Mouse (Mus musculus) c-Kit-negative CD71-positive TER-119-positive erythroid progenitor cells, embryonic 14.5 days (primary cell): ENCODE results near the gene Tcea2.

Source experiments
- DNase-seq: peaks from one replicate; pipeline ENCODE4 v3.0.0-alpha.2; 2013; ENCODE audit warnings: low read depth, low spot score

The Tcea2 gene

GRCm38 (mm10) chr2:181679951-181680715 is at the start of gene Tcea2:
Tcea2 (plus strand) TSS chr2:181680310.
- no peak for DNase-seq

- DNase-seq, result no peak
These were observed 47.5 kb upstream of the Tcea2 start for GRCm38 (mm10) chr2:181632624-181633023.

GRCm38 (mm10) chr2:181635865-181636264 is 44.2 kb upstream of the Tcea2 start:
- DNase-seq, result no peak

GRCm38 (mm10) chr2:181644361-181644760 is 35.7 kb upstream of the Tcea2 start:
- peak; percentile 16 for DNase-seq

- no peak for DNase-seq
These were observed 34.4 kb upstream of the Tcea2 start for GRCm38 (mm10) chr2:181645666-181646065.

- no peak for DNase-seq
These were observed 33.3 kb upstream of the Tcea2 start for GRCm38 (mm10) chr2:181646626-181647472.

- no peak for DNase-seq
These were observed 31.2 kb upstream of the Tcea2 start for GRCm38 (mm10) chr2:181648926-181649325.

- DNase-seq, result no peak
These were observed 27.0 kb upstream of the Tcea2 start for GRCm38 (mm10) chr2:181653065-181653464.

- DNase-seq, result no peak
These were observed 26.6 kb upstream of the Tcea2 start for GRCm38 (mm10) chr2:181653523-181653922.

- DNase-seq, result no peak
These were observed 23.4 kb upstream of the Tcea2 start, which contains the start of gene Gm29797 for GRCm38 (mm10) chr2:181656734-181657133. Gm29797 (plus strand) TSS chr2:181657034.

GRCm38 (mm10) chr2:181657441-181657840 is 22.7 kb upstream of the Tcea2 start:
- DNase-seq, result no peak

GRCm38 (mm10) chr2:181658528-181658927 is 21.6 kb upstream of the Tcea2 start:
- no peak for DNase-seq

GRCm38 (mm10) chr2:181658930-181659555 is 21.1 kb upstream of the Tcea2 start:
- no peak for DNase-seq

- DNase-seq, result no peak
These were observed 20.5 kb upstream of the Tcea2 start for GRCm38 (mm10) chr2:181659609-181660055.

GRCm38 (mm10) chr2:181662620-181663297 is 17.4 kb upstream of the Tcea2 start:
- no peak for DNase-seq

GRCm38 (mm10) chr2:181663298-181663630 is 16.8 kb upstream of the Tcea2 start:
- DNase-seq, result no peak

- no peak for DNase-seq
These were observed 9.7 kb upstream of the Tcea2 start for GRCm38 (mm10) chr2:181670285-181670912.

GRCm38 (mm10) chr2:181670913-181671311 is 9.2 kb upstream of the Tcea2 start:
- no peak for DNase-seq

- DNase-seq, result no peak
These were observed 8.8 kb upstream of the Tcea2 start, which contains the start of gene Sox18 for GRCm38 (mm10) chr2:181671326-181671725. Sox18 (minus strand) TSS chr2:181671640.

GRCm38 (mm10) chr2:181671984-181672383 is 8.1 kb upstream of the Tcea2 start:
- DNase-seq, result no peak

- DNase-seq, result no peak
These were observed 6.6 kb upstream of the Tcea2 start for GRCm38 (mm10) chr2:181673501-181673900.
